Mouse (Mus musculus) lung, postnatal 0 days (tissue): Measurements from ENCODE around the gene Lamc3.

Experiments used
- CTCF ChIP-seq: IDR thresholded peaks from 2 replicates; pipeline ENCODE4 v1.5.1; 2016; ENCODE audit warnings: antibody characterized with exemption, mild to moderate bottlenecking
- EP300 ChIP-seq: IDR thresholded peaks from 2 replicates; pipeline ENCODE4 v1.6.1; 2016; ENCODE audit warnings: antibody characterized with exemption, mild to moderate bottlenecking, control low read depth

GRCm38 (mm10) chr2:31961791-31962222, 74.7 kb downstream of the Lamc3 start:
- TF ChIP-seq CTCF (no peak), EP300 (no peak)
